Mouse (Mus musculus): ENCODE results near the gene Cdyl. TPM values are rescaled to one million over a fixed set of nuclear protein-coding genes. Genes with fewer than 3 reads are reported as not detected.
A peak's percentile ranks its signal among the peaks of the same experiment; 100 is the strongest.

Cdyl gene
- total RNA-seq (2014; fragmentation: Nextera tagmentation) (104 and 115 TPM in 2 replicates), total RNA-seq (2017) (46.5 and 47.9 TPM in 2 replicates), polyA plus RNA-seq (2012) (36.3 and 42.3 TPM in 2 replicates)

DNA sequence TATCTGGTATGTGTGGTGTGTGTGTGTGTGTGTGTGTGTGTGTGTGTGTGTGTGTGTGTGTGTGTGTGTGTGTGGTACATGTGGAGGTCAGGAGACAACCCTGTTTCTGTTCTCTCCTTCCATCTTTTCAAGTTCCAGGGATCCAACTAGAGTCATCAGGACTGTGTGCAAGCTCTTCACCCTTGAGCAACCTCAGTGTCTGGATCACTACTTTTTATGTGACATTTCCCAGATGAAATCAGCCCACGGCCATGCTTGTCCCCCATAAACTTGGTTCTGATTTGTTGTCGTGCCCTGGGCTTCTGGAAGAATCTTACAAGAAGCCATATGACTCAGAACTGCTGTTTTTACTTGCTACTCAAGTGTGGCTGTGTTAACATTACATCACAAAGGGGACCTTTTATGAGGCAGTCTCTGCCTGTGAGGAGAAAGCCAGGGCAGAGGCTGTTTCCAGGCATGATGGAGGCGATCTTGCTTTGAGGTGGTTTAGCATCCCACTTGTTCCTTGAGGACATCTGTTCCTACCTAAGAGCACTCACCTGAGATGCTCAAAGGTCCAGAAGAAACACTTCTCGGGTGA lies at the start of gene Cdyl:
Gene Cdyl (plus strand): TSS at position 428 of the 580 bp plus-strand sequence.
- Histone ChIP-seq H3K4me1 (ENCODE audit: insufficient read depth, low read depth, low read length) (peaks cover 24% of the 10 kb centered on the region), H3K36me3 (replicated peaks) (no peaks in the 10 kb centered on the region), H3K9me3 (replicated peaks) (no peaks in the 10 kb centered on the region), H3K27me3 (ENCODE audit: insufficient read depth, low read length) (no peaks in the 10 kb centered on the region; the same call in 1 of the 2 replicates), H3K4me3 (ENCODE audit: low read depth, low read length) (no peak within 1 kb of the TSS)
- TF ChIP-seq TAL1 (conservative IDR thresholded peaks at IDR 0.05; ENCODE audit: low read depth, low read length) (no peak), GATA1 (IDR thresholded peaks at IDR 0.05; ENCODE audit: borderline replicate concordance, low read length) (no peak), POLR2AphosphoS5 (IDR thresholded peaks at IDR 0.05; ENCODE audit: insufficient replicate concordance, low read depth, low read length) (no peak), GATA2 (IDR thresholded peaks at IDR 0.05; ENCODE audit: borderline replicate concordance, low read depth, low read length) (no peak), CTCF (IDR thresholded peaks at IDR 0.05; ENCODE audit: low read depth, low read length) (no peak)
- ATAC-seq (ENCODE audit: extremely low read depth, insufficient number of reproducible peaks, low FRiP score, poor library complexity, severe bottlenecking) (no peak), DNase-seq (ENCODE audit: low spot score) (no peak)

DNA sequence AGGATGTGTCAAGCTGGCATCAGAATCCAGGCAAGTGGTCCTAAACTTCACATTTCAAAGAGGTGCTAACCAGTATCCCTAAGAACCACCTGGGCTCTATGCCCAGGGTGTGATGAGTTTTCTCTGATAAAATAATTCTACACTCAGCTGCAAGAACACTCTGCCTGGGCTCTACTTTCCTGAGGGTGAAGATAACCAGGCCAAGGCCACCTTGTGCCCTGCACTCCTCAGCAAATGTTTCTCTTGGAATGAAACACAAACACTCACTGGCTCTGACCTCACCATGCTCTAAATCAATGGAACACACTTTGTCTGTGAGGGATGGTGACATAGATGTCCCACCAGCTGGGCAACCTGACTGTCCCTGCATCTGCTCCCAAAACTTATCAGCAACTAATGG lies 48.9 kb upstream of the Cdyl start:
- no peaks in the 10 kb centered on the region for H3K27me3 ChIP-seq (ENCODE audit: insufficient read depth, low read length)
- no peak for ATAC-seq (ENCODE audit: extremely low read depth, insufficient number of reproducible peaks, low FRiP score, poor library complexity, severe bottlenecking)
- H3K4me3 ChIP-seq (ENCODE audit: low read depth, low read length): no peak overlapping the region
- DNase-seq (ENCODE audit: low spot score): no peak
- H3K4me1 ChIP-seq (ENCODE audit: insufficient read depth, low read depth, low read length): peaks cover 69% of the 10 kb centered on the region
- H3K9me3 ChIP-seq (replicated peaks): no peaks in the 10 kb centered on the region
- TF ChIP-seq GATA1 (IDR thresholded peaks at IDR 0.05; ENCODE audit: borderline replicate concordance, low read length): no peak
- TF ChIP-seq GATA2 (IDR thresholded peaks at IDR 0.05; ENCODE audit: borderline replicate concordance, low read depth, low read length): no peak
- no peak for TF ChIP-seq POLR2AphosphoS5 (IDR thresholded peaks at IDR 0.05; ENCODE audit: insufficient replicate concordance, low read depth, low read length)
- no peak for TF ChIP-seq TAL1 (conservative IDR thresholded peaks at IDR 0.05; ENCODE audit: low read depth, low read length)
- TF ChIP-seq CTCF (IDR thresholded peaks at IDR 0.05; ENCODE audit: low read depth, low read length): no peak
- no peaks in the 10 kb centered on the region for H3K36me3 ChIP-seq (replicated peaks)

DNA sequence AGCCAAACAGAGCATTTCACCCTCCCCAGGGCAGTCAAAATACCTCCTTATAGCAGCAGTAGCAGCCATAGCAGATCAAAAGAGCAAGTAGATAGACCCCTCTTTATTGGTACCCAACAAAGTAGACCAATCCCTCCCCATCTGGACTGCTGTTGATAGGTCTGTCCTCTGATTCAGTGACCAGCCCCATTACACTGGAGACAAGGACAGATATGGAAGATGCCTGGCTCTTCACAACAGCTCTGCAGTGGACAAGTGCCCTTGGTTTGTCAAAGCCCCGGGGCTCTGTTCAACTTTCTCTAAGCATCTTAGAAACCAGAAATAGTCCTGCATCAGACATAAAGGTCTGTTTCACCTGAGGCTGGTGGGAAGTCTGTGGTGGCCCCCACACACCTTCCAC lies 47.1 kb upstream of the Cdyl start:
- no peaks in the 10 kb centered on the region for H3K9me3 ChIP-seq (replicated peaks)
- no peak overlapping the region for H3K4me3 ChIP-seq (ENCODE audit: low read depth, low read length)
- H3K36me3 ChIP-seq (replicated peaks): no peaks in the 10 kb centered on the region
- DNase-seq (ENCODE audit: low spot score) (no peak), ATAC-seq (ENCODE audit: extremely low read depth, insufficient number of reproducible peaks, low FRiP score, poor library complexity, severe bottlenecking) (no peak)
- TF ChIP-seq GATA2 (IDR thresholded peaks at IDR 0.05; ENCODE audit: borderline replicate concordance, low read depth, low read length) (no peak), TAL1 (conservative IDR thresholded peaks at IDR 0.05; ENCODE audit: low read depth, low read length) (no peak), CTCF (IDR thresholded peaks at IDR 0.05; ENCODE audit: low read depth, low read length) (no peak), GATA1 (IDR thresholded peaks at IDR 0.05; ENCODE audit: borderline replicate concordance, low read length) (no peak), POLR2AphosphoS5 (IDR thresholded peaks at IDR 0.05; ENCODE audit: insufficient replicate concordance, low read depth, low read length) (no peak)
- peaks cover 80% of the 10 kb centered on the region for H3K4me1 ChIP-seq (ENCODE audit: insufficient read depth, low read depth, low read length)
- no peaks in the 10 kb centered on the region for H3K27me3 ChIP-seq (ENCODE audit: insufficient read depth, low read length)

DNA sequence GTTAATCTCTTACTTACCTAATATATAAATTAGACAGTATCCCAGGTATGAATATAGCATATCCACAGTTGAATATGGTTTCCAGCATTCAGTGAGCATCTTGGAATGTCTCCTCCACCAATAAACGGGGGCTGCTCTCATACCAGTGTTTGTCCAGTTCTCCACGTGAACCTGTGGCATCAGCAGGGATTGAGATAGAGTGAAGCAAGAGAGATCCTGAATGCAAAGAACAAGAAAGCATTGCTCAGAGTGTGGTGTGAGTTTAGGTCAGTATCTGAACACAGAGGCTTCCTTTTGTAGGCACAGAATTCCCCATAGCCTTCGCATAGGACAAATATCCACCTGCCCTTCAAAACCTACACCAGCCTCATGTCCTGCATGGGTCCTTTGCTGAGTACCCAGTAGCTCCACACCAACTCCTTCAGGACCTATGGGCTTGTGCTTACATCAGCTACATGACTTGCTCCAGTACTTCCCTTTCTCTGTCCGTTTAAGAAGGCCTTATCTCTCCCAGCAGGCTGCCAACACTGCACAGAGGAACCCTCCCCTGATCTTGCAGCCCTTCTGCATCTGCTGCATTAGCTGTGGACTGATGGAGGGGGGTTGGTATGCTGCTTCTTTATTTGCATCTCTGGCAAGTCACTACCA lies 44.7 kb upstream of the Cdyl start:
- Histone ChIP-seq H3K27me3 (ENCODE audit: insufficient read depth, low read length) (no peaks in the 10 kb centered on the region), H3K4me3 (ENCODE audit: low read depth, low read length) (peak overlapping the region; percentile 20; the same call in 1 of the 2 replicates), H3K9me3 (replicated peaks) (no peaks in the 10 kb centered on the region), H3K4me1 (ENCODE audit: insufficient read depth, low read depth, low read length) (peaks cover 67% of the 10 kb centered on the region), H3K36me3 (replicated peaks) (no peaks in the 10 kb centered on the region)
- peak; percentile 87 for DNase-seq (ENCODE audit: low spot score)
- TF ChIP-seq GATA1 (IDR thresholded peaks at IDR 0.05; ENCODE audit: borderline replicate concordance, low read length) (no peak), CTCF (IDR thresholded peaks at IDR 0.05; ENCODE audit: low read depth, low read length) (no peak), GATA2 (IDR thresholded peaks at IDR 0.05; ENCODE audit: borderline replicate concordance, low read depth, low read length) (0 out of 2 replicates have a peak, but pooled peaks have one; percentile 45), POLR2AphosphoS5 (IDR thresholded peaks at IDR 0.05; ENCODE audit: insufficient replicate concordance, low read depth, low read length) (no peak), TAL1 (conservative IDR thresholded peaks at IDR 0.05; ENCODE audit: low read depth, low read length) (peak; percentile 98)
- ATAC-seq (ENCODE audit: extremely low read depth, insufficient number of reproducible peaks, low FRiP score, poor library complexity, severe bottlenecking): peak; percentile 97

DNA sequence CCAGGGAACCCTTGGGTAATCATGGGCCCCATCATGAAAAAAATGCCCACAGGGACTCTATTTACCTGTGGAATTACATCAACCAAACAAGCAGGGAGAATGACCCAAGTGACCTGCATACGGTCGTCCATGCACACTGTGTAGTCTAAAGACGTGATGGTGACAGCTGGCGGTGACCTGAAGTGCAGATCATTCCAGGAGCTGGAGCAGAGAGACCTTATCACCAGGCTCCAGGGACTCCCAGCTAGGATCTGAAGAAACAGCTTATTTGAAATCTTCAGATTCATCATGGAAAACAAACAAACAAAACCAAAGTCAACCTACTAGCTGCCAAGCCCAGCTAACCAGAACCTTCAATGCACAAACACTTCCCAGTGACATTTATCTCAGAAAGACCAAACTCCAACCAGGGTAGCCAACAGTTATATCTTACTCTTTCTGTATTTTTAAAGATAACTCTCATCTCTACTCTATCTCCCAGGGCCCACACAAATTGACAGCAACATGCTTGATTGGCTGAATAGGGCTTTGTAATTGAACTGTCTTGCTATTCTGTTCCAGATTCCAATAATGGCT lies 43.0 kb upstream of the Cdyl start:
- DNase-seq (ENCODE audit: low spot score): peak; percentile 5
- H3K27me3 ChIP-seq (ENCODE audit: insufficient read depth, low read length): no peaks in the 10 kb centered on the region
- TF ChIP-seq CTCF (IDR thresholded peaks at IDR 0.05; ENCODE audit: low read depth, low read length): no peak
- peak; percentile 57 for TF ChIP-seq TAL1 (conservative IDR thresholded peaks at IDR 0.05; ENCODE audit: low read depth, low read length)
- no peaks in the 10 kb centered on the region for H3K9me3 ChIP-seq (replicated peaks)
- H3K36me3 ChIP-seq (replicated peaks): no peaks in the 10 kb centered on the region
- H3K4me1 ChIP-seq (ENCODE audit: insufficient read depth, low read depth, low read length): peaks cover 55% of the 10 kb centered on the region
- no peak overlapping the region for H3K4me3 ChIP-seq (ENCODE audit: low read depth, low read length)
- ATAC-seq (ENCODE audit: extremely low read depth, insufficient number of reproducible peaks, low FRiP score, poor library complexity, severe bottlenecking): 0 out of 2 replicates have a peak, but pooled peaks have one; percentile 11

DNA sequence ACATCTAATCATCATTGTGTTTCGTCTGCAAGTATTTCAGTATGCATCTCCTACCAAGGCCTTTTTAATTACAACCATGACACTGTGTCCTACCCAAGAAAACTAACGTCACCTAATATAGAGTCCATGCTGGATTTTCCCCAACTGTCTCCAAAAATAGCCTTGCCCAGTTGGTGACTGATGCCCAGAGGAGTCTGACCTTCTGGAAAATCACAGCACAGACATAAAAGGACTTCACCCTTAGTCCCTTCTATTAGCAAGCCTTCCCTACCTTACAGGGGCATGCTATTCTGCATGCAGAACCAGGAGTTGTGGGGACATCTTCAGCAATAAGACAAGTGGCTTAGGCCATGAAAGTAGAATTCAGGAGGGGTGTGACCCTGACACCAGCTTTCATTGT lies 40.3 kb upstream of the Cdyl start:
- no peak overlapping the region for H3K4me3 ChIP-seq (ENCODE audit: low read depth, low read length)
- TF ChIP-seq POLR2AphosphoS5 (IDR thresholded peaks at IDR 0.05; ENCODE audit: insufficient replicate concordance, low read depth, low read length) (no peak), CTCF (IDR thresholded peaks at IDR 0.05; ENCODE audit: low read depth, low read length) (no peak), GATA1 (IDR thresholded peaks at IDR 0.05; ENCODE audit: borderline replicate concordance, low read length) (no peak), TAL1 (conservative IDR thresholded peaks at IDR 0.05; ENCODE audit: low read depth, low read length) (no peak), GATA2 (IDR thresholded peaks at IDR 0.05; ENCODE audit: borderline replicate concordance, low read depth, low read length) (no peak)
- peaks cover 36% of the 10 kb centered on the region for H3K4me1 ChIP-seq (ENCODE audit: insufficient read depth, low read depth, low read length)
- H3K9me3 ChIP-seq (replicated peaks): no peaks in the 10 kb centered on the region
- H3K27me3 ChIP-seq (ENCODE audit: insufficient read depth, low read length): no peaks in the 10 kb centered on the region
- ATAC-seq (ENCODE audit: extremely low read depth, insufficient number of reproducible peaks, low FRiP score, poor library complexity, severe bottlenecking): no peak
- no peaks in the 10 kb centered on the region for H3K36me3 ChIP-seq (replicated peaks)
- DNase-seq (ENCODE audit: low spot score): no peak
